Mouse (Mus musculus) cerebral cortex, adult 2 months (tissue): ENCODE measurements around the gene Gm36864.

Source experiments
- whole genome bisulfite sequencing: fragments of 180-500 bp; shearing (Covaris S2); methylation state at CpG from one replicate; pipeline ENCODE4 v1.1.7; 2018; 5-methylcytosine and 5-hydroxymethylcytosine counted together

The Gm36864 gene

DNA sequence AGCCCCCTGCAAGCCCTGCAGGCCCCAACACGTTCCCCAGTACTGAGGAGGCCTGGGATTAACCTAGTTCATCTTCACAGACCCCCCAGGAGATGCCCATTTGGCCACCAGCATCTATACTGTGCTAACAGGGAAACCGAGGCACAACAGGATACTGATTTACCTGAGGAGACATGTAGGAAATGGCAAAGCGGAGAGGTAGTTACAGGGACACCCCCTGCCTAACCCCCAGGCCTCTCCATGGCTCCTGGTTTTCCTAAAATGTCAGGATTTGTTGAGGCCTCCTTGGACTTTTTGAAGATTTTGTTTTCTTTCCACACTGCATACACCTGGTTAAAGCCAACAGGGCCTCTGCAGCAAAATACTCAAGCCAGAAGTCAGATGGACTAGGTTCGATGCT lies 21.3 kb downstream of the Gm36864 start, which contains the start of gene Acp4:
Gene Acp4, minus strand, starts transcription at position 101 of the 400 bp plus-strand sequence.
- WGBS: 86% methylated on average over 4 of the region's 4 CpGs

DNA sequence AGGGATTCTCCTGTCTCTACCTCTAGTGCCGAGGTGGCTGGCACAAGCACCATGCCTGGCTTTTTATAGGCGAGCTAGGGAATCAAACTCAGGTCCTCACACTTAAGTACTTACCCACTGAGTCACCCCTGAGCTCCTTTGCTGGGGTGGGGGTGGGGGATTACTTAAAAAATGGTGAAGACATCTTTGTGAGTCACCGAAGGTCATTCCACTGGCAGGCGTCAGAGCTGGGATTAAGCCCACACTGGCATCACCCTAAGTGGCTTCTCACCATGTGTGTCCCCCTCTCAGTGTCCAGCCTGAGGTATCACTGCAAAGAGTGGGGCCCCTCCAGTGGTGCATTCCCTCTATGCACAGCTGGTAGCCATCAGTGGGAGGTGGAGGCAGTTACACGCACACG lies 24.4 kb downstream of the Gm36864 start:
- 79% methylated on average over 6 of the region's 6 CpGs for WGBS

GRCm38 (mm10) chr7:44261147-44261546 lies 25.2 kb downstream of the Gm36864 start, which contains the start of gene Gm15517:
Gene Gm15517 (plus strand): TSS chr7:44261447.
- 54% methylated on average over 5 of the region's 5 CpGs for WGBS

DNA sequence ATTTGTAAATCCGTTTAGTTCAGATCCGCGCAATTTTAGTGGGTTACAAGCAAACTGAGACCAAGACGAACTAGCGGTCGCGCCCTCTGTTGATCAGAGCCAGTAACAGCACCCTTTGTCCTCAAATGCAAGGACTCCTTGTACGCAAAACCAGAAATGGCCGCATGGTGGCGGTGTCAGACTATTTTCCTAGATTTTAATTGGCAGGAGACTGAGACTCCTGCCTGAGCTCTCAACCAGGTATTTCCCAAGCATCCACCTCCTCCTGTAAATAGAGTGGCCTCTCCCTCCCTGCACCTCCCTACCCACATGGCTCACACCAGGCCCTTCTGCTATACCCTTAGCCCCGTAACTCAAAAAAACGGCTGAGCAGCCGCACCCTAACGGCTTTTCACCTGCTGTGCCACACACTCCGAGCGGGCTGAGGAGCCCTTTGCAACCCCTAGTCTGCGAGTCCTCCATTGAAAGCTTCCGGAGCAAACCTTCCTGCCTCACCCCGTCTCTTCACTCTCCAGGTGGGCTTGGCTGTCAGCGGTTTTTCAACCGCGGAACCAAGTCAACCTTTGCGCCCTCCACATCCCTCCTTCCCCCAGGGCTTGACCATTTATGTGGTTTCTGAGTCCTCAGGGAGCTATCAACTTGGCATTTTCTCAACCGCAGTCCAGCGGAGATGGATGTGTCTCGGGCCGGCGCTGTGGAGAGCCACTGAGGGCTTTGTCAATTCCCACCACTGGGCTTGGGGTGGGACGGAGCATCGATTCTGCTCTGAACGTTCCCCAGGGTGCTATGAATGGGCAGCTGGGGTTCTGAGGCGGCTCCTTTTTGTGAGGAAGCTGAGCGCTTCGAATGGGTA lies 27.0 kb downstream of the Gm36864 start:
- 3% methylated on average over 34 of the region's 34 CpGs for WGBS

DNA sequence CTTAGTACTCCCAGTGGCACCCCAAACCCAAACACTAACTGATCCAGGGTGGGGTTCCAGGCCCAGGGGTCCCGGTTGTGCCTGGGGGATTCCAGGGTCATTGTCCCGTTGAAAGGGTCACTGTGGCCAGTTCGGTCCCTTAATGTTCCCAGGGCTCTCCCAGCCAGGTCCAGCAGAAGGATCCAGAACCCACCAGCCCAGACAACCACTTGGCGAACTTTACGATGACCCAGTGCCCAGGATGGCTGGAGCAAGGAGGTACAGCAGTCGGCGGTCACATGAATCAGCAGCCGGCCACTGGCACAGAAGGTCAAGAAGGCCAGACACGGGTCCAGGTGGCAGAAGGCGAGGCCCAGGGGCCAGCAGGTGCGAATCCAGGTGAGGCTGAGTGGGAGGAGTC lies 32.1 kb downstream of the Gm36864 start:
- 82% methylated on average over 11 of the region's 11 CpGs for WGBS

DNA sequence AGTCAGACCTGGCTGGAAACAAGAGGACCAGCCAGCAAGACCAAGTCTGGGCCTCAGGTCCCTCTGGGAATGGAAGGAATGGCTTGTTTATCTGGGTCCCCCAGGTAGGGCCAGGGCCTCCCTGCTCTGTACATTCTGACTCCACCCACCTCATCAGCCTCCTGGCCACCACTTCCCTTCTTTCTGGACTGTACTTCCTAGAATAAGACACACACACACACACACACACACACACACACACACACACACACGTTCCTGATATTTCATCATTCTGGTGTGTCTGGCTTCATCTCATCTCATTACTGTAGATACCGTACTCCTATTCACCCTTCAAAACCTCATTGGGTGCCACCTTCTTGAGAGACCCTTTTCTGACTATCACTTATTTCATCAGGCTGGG lies 33.4 kb downstream of the Gm36864 start:
- 96% methylated on average over 2 of the region's 2 CpGs for WGBS

- WGBS: 70% methylated on average over 2 of the region's 2 CpGs
Observed at GRCm38 (mm10) chr7:44271309-44271708, 35.3 kb downstream of the Gm36864 start.

- 86% methylated on average over 7 of the region's 7 CpGs for WGBS
Observed at GRCm38 (mm10) chr7:44272546-44272945, 36.6 kb downstream of the Gm36864 start.

DNA sequence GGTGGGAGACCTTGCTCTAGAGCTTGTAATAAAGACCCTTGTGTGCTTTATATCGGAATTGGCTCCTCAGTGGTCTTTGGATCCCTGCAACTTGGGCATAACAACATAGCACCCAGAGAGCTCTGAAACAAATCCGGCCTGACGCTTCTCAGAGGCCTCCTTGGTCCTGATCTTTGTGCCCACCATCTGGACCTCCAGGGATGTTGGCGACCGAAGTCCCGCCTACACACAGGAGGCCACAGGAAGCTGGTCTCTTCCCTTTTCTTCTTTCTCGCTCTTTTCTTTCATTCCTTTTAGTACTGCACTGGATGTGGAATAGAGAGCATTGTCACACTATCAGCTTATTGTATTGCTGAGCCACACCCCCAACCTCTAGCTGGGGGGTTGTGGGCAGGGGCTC lies 37.5 kb downstream of the Gm36864 start:
- 73% methylated on average over 7 of the region's 7 CpGs for WGBS

DNA sequence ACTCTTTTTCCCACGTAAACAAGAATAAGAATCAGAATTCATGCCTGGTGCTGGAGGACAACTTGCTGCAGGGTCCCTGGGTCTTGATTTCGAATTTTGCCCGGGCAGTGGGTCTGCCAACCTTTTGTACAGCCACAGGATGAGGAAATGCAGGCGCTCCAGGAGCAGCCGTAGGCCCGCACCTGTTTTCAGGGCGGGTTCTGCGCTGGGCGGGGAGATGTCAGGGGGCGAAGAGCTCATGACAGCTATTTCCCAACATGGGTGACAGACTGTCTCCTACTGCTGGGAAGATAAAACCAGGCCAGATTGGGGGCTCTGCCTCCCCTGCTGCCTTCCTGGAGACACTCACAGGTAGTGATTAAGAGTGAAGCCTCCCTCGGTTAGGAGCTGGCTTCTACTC lies 38.1 kb downstream of the Gm36864 start:
- 71% methylated on average over 11 of the region's 11 CpGs for WGBS

- WGBS: 71% methylated on average over 3 of the region's 3 CpGs
Observed at GRCm38 (mm10) chr7:44275546-44275945, 39.6 kb downstream of the Gm36864 start.

GRCm38 (mm10) chr7:44276461-44277249 lies 40.7 kb downstream of the Gm36864 start:
- 71% methylated on average over 10 of the region's 10 CpGs for WGBS

DNA sequence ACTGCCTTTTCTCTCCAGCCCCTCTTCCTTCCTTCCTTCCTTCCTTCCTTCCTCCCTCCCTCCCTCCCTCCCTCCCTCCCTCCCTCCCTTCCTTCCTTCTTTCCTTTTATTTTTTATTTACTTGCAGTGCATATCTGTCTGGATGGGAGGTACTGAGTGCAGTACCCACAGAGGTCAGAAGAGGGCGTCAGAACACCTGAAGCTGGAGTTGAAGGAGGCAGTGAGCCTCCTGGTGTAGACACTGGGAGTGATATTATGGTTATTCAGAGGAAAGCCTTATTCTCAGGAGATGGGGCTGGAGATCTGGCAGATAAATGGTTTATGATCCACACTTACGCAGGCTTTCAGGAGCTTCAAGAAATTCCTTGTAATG lies 41.3 kb downstream of the Gm36864 start:
- WGBS: 42% methylated on average over 2 of the region's 2 CpGs

- 52% methylated on average over 1 of the region's 1 CpGs for WGBS
Observed at GRCm38 (mm10) chr7:44280959-44281358, 45.0 kb downstream of the Gm36864 start.

- 58% methylated on average over 7 of the region's 7 CpGs for WGBS
Observed at GRCm38 (mm10) chr7:44281586-44281985, 45.6 kb downstream of the Gm36864 start.

GRCm38 (mm10) chr7:44287760-44288159 lies 51.8 kb downstream of the Gm36864 start:
- WGBS: 81% methylated on average over 7 of the region's 7 CpGs

DNA sequence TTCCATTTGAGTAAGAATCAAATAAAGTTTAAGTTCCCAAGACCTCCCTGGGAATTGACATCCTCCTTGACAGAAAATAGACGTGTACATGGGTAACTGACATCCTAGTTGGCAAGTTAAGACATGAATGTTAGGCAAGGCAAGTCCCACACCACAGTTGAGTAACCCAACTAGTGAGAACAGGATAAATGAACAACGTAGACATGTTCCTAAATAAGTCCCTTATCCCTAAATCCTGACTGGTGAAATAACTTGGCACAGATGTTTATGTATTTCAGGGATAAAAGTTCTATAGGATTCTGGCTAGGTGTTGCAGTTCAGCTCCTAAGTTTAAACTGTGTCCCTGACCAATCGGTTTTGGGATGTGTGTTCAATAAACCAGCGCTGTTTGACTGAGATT lies 55.0 kb downstream of the Gm36864 start:
- 79% methylated on average over 4 of the region's 4 CpGs for WGBS

DNA sequence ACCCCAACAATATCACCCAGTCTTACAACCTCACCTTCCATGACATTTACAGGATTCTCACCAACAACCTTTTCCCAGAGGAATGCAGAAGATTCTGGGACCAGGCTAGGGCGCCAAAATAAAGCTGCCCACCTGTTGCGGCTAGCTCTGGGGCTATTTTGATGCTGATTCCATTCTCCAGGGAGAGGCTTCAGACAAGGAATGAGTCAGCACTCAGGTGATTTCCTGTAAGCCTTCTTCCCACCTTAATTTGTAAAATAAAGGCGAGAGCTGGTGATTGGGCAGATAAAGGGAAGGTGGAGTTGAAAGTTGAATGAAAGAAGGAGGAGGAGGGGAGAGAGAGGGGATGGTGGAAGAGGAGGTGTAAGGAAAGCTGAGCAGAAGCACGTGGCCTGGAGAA lies 55.4 kb downstream of the Gm36864 start:
- WGBS: 63% methylated on average over 4 of the region's 4 CpGs
